ENCODE assay signal across 8 mouse cellular contexts in genomic region chr5:110543951-110544690, GRCm38 (mm10). TPM values are rescaled to one million over a fixed set of nuclear protein-coding genes. Genes with fewer than 3 reads are reported as not detected.
A peak's percentile ranks its signal among the peaks of the same experiment; 100 is the strongest.
DNase-seq lines count a peak whose midpoint lies in the region; ATAC-seq and TF ChIP-seq lines count a peak whose summit lies in the region.

Gene Galnt9, plus strand, starts transcription at chr5:110544355.

- peak within 1 kb of the TSS; percentile 46 for H3K4me3 ChIP-seq in forebrain, embryonic 13.5 days
- H3K4me3 ChIP-seq in lung, adult 2 months (replicated peaks; ENCODE audit: extremely low read depth, low read depth, low read length): no peak within 1 kb of the TSS
- H3K4me3 ChIP-seq in olfactory bulb, adult 2 months (ENCODE audit: insufficient read depth, low read depth, low read length): peak within 1 kb of the TSS; percentile 73

- H3K27ac ChIP-seq in forebrain, embryonic 13.5 days: no peak within 1 kb of the TSS
- no peak within 1 kb of the TSS for H3K27ac ChIP-seq in olfactory bulb, adult 2 months (ENCODE audit: insufficient read depth, low read depth, low read length)

- ATAC-seq in forebrain, embryonic 13.5 days: peak; percentile 90

- peaks cover 68% of the 10 kb centered on the region for H3K27me3 ChIP-seq in forebrain, embryonic 13.5 days

- H3K36me3 ChIP-seq in forebrain, embryonic 13.5 days (ENCODE audit: poor library complexity, severe bottlenecking): no peaks in the 10 kb centered on the region

- no peak for TF ChIP-seq CTCF in lung, adult 2 months (IDR thresholded peaks at IDR 0.05; ENCODE audit: insufficient read depth, low read length)
- no peak for TF ChIP-seq CTCF in olfactory bulb, adult 2 months (IDR thresholded peaks at IDR 0.05; ENCODE audit: insufficient read depth, low read depth, low read length)

- peak within 1 kb of the TSS; percentile 65 for H3K9ac ChIP-seq in forebrain, embryonic 13.5 days

- peaks cover 10% of the 10 kb centered on the region for H3K4me1 ChIP-seq in forebrain, embryonic 13.5 days
- H3K4me1 ChIP-seq in lung, adult 2 months (ENCODE audit: control insufficient read depth, insufficient read depth, low read length): no peaks in the 10 kb centered on the region
- H3K4me1 ChIP-seq in olfactory bulb, adult 2 months (ENCODE audit: control insufficient read depth, insufficient read depth, low read length): peaks cover 39% of the 10 kb centered on the region

- TF ChIP-seq POLR2A in lung, adult 2 months (IDR thresholded peaks at IDR 0.05; ENCODE audit: borderline replicate concordance, extremely low read depth, low read depth, low read length): no peak
- TF ChIP-seq POLR2A in olfactory bulb, adult 2 months (IDR thresholded peaks at IDR 0.05; ENCODE audit: insufficient read depth, low read depth, low read length): peak; percentile 42; the same call in 1 of the 2 replicates

- H3K4me2 ChIP-seq in forebrain, embryonic 13.5 days: peak within 1 kb of the TSS; percentile 69

- WGBS in forebrain, embryonic 13.5 days: under 1% methylated on average over 63 of the region's 82 CpGs
- WGBS in lung, adult 2 months: 1% methylated on average over 82 of the region's 82 CpGs
- WGBS in olfactory bulb, adult 2 months: under 1% methylated on average over 82 of the region's 82 CpGs

- peak; percentile 65 for DNase-seq in ES-CJ7 (ENCODE audit: low read depth, low spot score)
- peak; percentile 34 for DNase-seq in c-Kit-positive CD71-positive TER-119-negative erythroid progenitor cells, embryonic 14.5 days (ENCODE audit: low read depth)
- peak; percentile 82 for DNase-seq in heart, postnatal 4 days
- peak; percentile 48 to 77 for DNase-seq in layer of hippocampus, adult 18-20 months (ENCODE audit: low spot score in 2 of 2)
- DNase-seq in lung, adult 2 months: peak; percentile 20
- peak; percentile 47 to 79 for DNase-seq in urinary bladder, postnatal 4 days (ENCODE audit: low spot score in 2 of 2)

- H3K9me3 ChIP-seq in forebrain, embryonic 13.5 days (replicated peaks): no peaks in the 10 kb centered on the region

RNA-seq across cellular contexts. Expression of gene Galnt9, which starts in this region (rescaled TPM):
- 4.8 and 5.6 TPM in 2 replicates for polyA plus RNA-seq in forebrain, embryonic 13.5 days (2015; fragmentation: Nextera tagmentation; extraction: Ambion mirVana)
- not detected for total RNA-seq in heart, postnatal 4 days (2021)
- 100 to 1,000 TPM; 117 to 131 TPM for total RNA-seq in layer of hippocampus, adult 18-20 months (2021)
- polyA plus RNA-seq in lung, adult 2 months (2012; rRNA removed): 0.60 and 0.81 TPM in 2 replicates
- not detected in 2 replicates for polyA plus RNA-seq in olfactory bulb, adult 2 months (2012; ENCODE audit: insufficient read depth, insufficient read length, low replicate concordance, missing spikeins)

Comparison
In these comparisons a context has a peak if more than half of its experiments do, and no peak if none do; other contexts are left out.
1. RNA of gene Galnt9 (total RNA-seq): 117 to 131 TPM in layer of hippocampus, adult 18-20 months; not detected in heart, postnatal 4 days; every median in the first group is over 100 times any median in the second.
2. Peak in DNase-seq in heart, postnatal 4 days; RNA of the gene not detected or under 1 TPM.
3. Peak in DNase-seq in lung, adult 2 months; RNA of the gene not detected or under 1 TPM.
4. DNase-seq: peak in every context shown above with its lines; median percentile 82 in heart, postnatal 4 days; 65 in ES-CJ7; 63 in urinary bladder, postnatal 4 days; 62 in layer of hippocampus, adult 18-20 months; 34 in c-Kit-positive CD71-positive TER-119-negative erythroid progenitor cells, embryonic 14.5 days; 20 in lung, adult 2 months.